Mouse (Mus musculus) limb, embryonic 14.5 days (tissue): ENCODE measurements around the gene Rai2. TPM values are rescaled to one million over a fixed set of nuclear protein-coding genes. Genes with fewer than 3 reads are reported as not detected.

ENCODE experiments used
- ATAC-seq: fragments of 200-750 bp; cut with Nextera tagmentation; 2 replicates; pipeline ENCODE4 v1.8.0; 2017; ENCODE audit warnings: low read depth, moderate number of reproducible peaks, moderate TSS enrichment; ENCODE audit not compliant: low FRiP score
- DNase-seq: peaks from one replicate; pipeline ENCODE4 v3.0.0-alpha.2; 2015; ENCODE audit warnings: low spot score
- H3K27ac ChIP-seq: fragments of 300-500 bp; sonication (generic); replicated peaks from 2 replicates; pipeline ENCODE4 v1.5.1; 2014; ENCODE audit warnings: low read depth, mild to moderate bottlenecking, low read length, moderate library complexity, mixed read lengths
- H3K27me3 ChIP-seq: fragments of 300-500 bp; sonication (generic); 2 replicates; pipeline ENCODE4 v1.6.1; 2014; ENCODE audit warnings: low read length, mixed read lengths; ENCODE audit not compliant: control insufficient read depth, insufficient read depth
- H3K36me3 ChIP-seq: fragments of 300-500 bp; sonication (generic); 2 replicates; pipeline ENCODE4 v1.6.1; 2014; ENCODE audit warnings: mild to moderate bottlenecking, low read length, moderate library complexity, mixed read lengths; ENCODE audit not compliant: control insufficient read depth, insufficient read depth
- H3K4me1 ChIP-seq: fragments of 300-500 bp; sonication (generic); 2 replicates; pipeline ENCODE4 v1.6.1; 2014; ENCODE audit warnings: antibody characterized with exemption, low read length, mixed read lengths; ENCODE audit not compliant: control insufficient read depth, insufficient read depth
- H3K4me2 ChIP-seq: fragments of 300-500 bp; sonication (generic); replicated peaks from 2 replicates; pipeline ENCODE4 v1.6.1; 2014; ENCODE audit warnings: low read depth, mild to moderate bottlenecking, low read length, moderate library complexity; ENCODE audit not compliant: severe bottlenecking
- H3K4me3 ChIP-seq: fragments of 300-500 bp; sonication (generic); replicated peaks from 2 replicates; pipeline ENCODE4 v1.5.1; 2014; ENCODE audit warnings: low read length
- H3K9ac ChIP-seq: fragments of 300-500 bp; sonication (generic); 2 replicates; pipeline ENCODE4 v1.6.1; 2014; ENCODE audit warnings: mild to moderate bottlenecking, low read depth, low read length, moderate library complexity; ENCODE audit not compliant: severe bottlenecking
- H3K9me3 ChIP-seq: fragments of 300-500 bp; sonication (generic); 2 replicates; pipeline ENCODE4 v1.6.1; 2016; ENCODE audit warnings: low read length; ENCODE audit not compliant: control insufficient read depth
- POLR2A ChIP-seq: fragments of 200-500 bp; IDR thresholded peaks from 2 replicates; pipeline ENCODE4 v1.8.0; 2012; ENCODE audit warnings: inconsistent platforms, mild to moderate bottlenecking, moderate library complexity, borderline replicate concordance; ENCODE audit not compliant: insufficient read depth, insufficient read length; ENCODE audit errors: extremely low read depth
- WGBS: fragments of 180-500 bp; shearing (Covaris S2); extraction: QIAGEN DNeasy Blood & Tissue Kit; methylation state at CpG from one replicate; pipeline ENCODE4 v1.1.7; 2014; 5-methylcytosine and 5-hydroxymethylcytosine counted together
- polyA plus RNA-seq, 2 experiments: library from polyadenylated mRNA; depleted of rRNA in 1 of 2; stranded (reverse) in 1 of 2; unstranded in 1 of 2; fragments of >200 nt; fragmentation: Nextera tagmentation in 1 of 2; extraction: Ambion mirVana in 1 of 2; gene quantifications; 2 replicates each; pipeline versions ENCODE4 v1.2.1 to v1.2.3; 2012 to 2014

Gene Rai2
- polyA plus RNA-seq, 2 experiments = 5.6 to 6.4 TPM

GRCm38 (mm10) chrX:161733581-161734309, 16.9 kb downstream of the Rai2 start:
- 76% methylated on average over 12 of the region's 12 CpGs for WGBS
- Histone ChIP-seq H3K4me1 (no peaks in the 10 kb centered on the region), H3K9ac (no peak overlapping the region), H3K4me3 (no peak overlapping the region), H3K36me3 (no peaks in the 10 kb centered on the region), H3K4me2 (no peak overlapping the region), H3K27me3 (no peaks in the 10 kb centered on the region), H3K27ac (no peak overlapping the region), H3K9me3 (no peaks in the 10 kb centered on the region)
- no peak for TF ChIP-seq POLR2A
- DNase-seq (no peak), ATAC-seq (no peak)

- no peak overlapping the region for H3K27ac ChIP-seq
- WGBS = 71% methylated on average over 4 of the region's 4 CpGs
- H3K9ac ChIP-seq = no peak overlapping the region
- H3K4me2 ChIP-seq = no peak overlapping the region
- no peaks in the 10 kb centered on the region for H3K9me3 ChIP-seq
- no peaks in the 10 kb centered on the region for H3K27me3 ChIP-seq
- DNase-seq (no peak), ATAC-seq (no peak)
- H3K4me1 ChIP-seq = no peaks in the 10 kb centered on the region
- no peaks in the 10 kb centered on the region for H3K36me3 ChIP-seq
- no peak for TF ChIP-seq POLR2A
- H3K4me3 ChIP-seq = no peak overlapping the region
Observed at GRCm38 (mm10) chrX:161734310-161734676, 17.4 kb downstream of the Rai2 start.

- DNase-seq = no peak
- no peak for ATAC-seq
- no peak overlapping the region for H3K27ac ChIP-seq
- no peak for TF ChIP-seq POLR2A
- H3K4me2 ChIP-seq = no peak overlapping the region
- 69% methylated on average over 1 of the region's 1 CpGs for WGBS
- H3K4me1 ChIP-seq = no peaks in the 10 kb centered on the region
- H3K27me3 ChIP-seq = 0 out of 2 replicates have a peak, but pooled peaks cover 4% of the 10 kb centered on the region
- no peaks in the 10 kb centered on the region for H3K9me3 ChIP-seq
- H3K9ac ChIP-seq = no peak overlapping the region
- no peak overlapping the region for H3K4me3 ChIP-seq
- H3K36me3 ChIP-seq = no peaks in the 10 kb centered on the region
Observed at GRCm38 (mm10) chrX:161739374-161739773, 22.5 kb downstream of the Rai2 start.

- Histone ChIP-seq H3K4me2 (no peak overlapping the region), H3K27me3 (0 out of 2 replicates have a peak, but pooled peaks cover 7% of the 10 kb centered on the region), H3K4me3 (no peak overlapping the region), H3K9me3 (no peaks in the 10 kb centered on the region), H3K27ac (no peak overlapping the region), H3K36me3 (no peaks in the 10 kb centered on the region), H3K4me1 (no peaks in the 10 kb centered on the region), H3K9ac (no peak overlapping the region)
- WGBS = 54% methylated on average over 3 of the region's 3 CpGs
- TF ChIP-seq POLR2A = no peak
- ATAC-seq (no peak), DNase-seq (no peak)
Observed at GRCm38 (mm10) chrX:161743080-161743479, 26.2 kb downstream of the Rai2 start.

- Histone ChIP-seq H3K36me3 (no peaks in the 10 kb centered on the region), H3K4me3 (no peak overlapping the region), H3K4me2 (no peak overlapping the region), H3K27me3 (0 out of 2 replicates have a peak, but pooled peaks cover 7% of the 10 kb centered on the region), H3K9me3 (no peaks in the 10 kb centered on the region), H3K4me1 (no peaks in the 10 kb centered on the region), H3K27ac (no peak overlapping the region), H3K9ac (no peak overlapping the region)
- ATAC-seq (no peak), DNase-seq (no peak)
- 73% methylated on average over 3 of the region's 3 CpGs for WGBS
- no peak for TF ChIP-seq POLR2A
Observed at GRCm38 (mm10) chrX:161745296-161745695, 28.4 kb downstream of the Rai2 start.
